Mouse (Mus musculus): ENCODE results near the gene Tgtp2. TPM values are rescaled to one million over a fixed set of nuclear protein-coding genes. Genes with fewer than 3 reads are reported as not detected.

Gene Tgtp2
- polyA plus RNA-seq, 1 experiment: 0.16 TPM

DNA sequence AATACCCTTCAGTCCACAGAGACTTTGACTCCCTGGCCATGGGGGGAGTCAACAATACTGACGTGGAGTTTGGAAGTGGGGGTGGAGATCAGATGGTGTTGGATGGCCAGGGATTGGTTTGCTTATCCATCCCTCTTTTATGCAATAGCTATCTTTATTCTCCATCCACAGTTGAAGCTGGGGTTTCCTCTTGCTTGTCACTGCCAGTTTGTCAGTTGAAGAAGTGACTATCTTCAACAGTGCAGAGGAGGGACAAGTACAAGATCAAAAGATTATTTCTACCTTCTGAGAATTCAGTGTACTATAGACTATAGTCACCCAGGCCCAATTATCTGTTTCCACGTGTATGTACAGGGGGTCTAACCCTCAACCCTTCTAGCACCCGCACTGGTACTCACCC is 19.8 kb upstream of the Tgtp2 start:
- Histone ChIP-seq H3K36me3 (ENCODE audit: control insufficient read depth, insufficient read depth) (no peaks in the 10 kb centered on the region), H3ac (ENCODE audit: control insufficient read depth, insufficient read length) (no peak overlapping the region), H3K79me2 (ENCODE audit: control insufficient read depth, insufficient read depth) (no peaks in the 10 kb centered on the region), H3K27me3 (ENCODE audit: control insufficient read depth, insufficient read depth, insufficient read length) (no peaks in the 10 kb centered on the region), H3K4me2 (ENCODE audit: low read depth) (no peak overlapping the region), H3K4me3 (no peak overlapping the region)
- TF ChIP-seq TCF3 (IDR thresholded peaks at IDR 0.05; ENCODE audit: insufficient read length, low read depth) (no peak), TCF12 (IDR thresholded peaks at IDR 0.05; ENCODE audit: insufficient read depth, poor library complexity, severe bottlenecking) (no peak), USF1 (IDR thresholded peaks at IDR 0.05; ENCODE audit: low read depth) (no peak), POLR2A (IDR thresholded peaks at IDR 0.05; ENCODE audit: insufficient read length, low read depth) (no peak), REST (IDR thresholded peaks at IDR 0.05; ENCODE audit: insufficient read depth, insufficient read length) (no peak), MYOD1 (IDR thresholded peaks at IDR 0.05; ENCODE audit: control insufficient read depth in 1 of 3, insufficient read length in 2 of 3, low read depth in 2 of 3) (no peak), SRF (IDR thresholded peaks at IDR 0.05; ENCODE audit: control insufficient read depth, insufficient read length, low read depth) (no peak), MAX (IDR thresholded peaks at IDR 0.05; ENCODE audit: low read depth) (no peak), POLR2AphosphoS2 (IDR thresholded peaks at IDR 0.05; ENCODE audit: insufficient read length, low read depth) (no peak), E2F4 (IDR thresholded peaks at IDR 0.05; ENCODE audit: insufficient read depth) (no peak), CEBPB (IDR thresholded peaks at IDR 0.05; ENCODE audit: insufficient read depth, poor library complexity, severe bottlenecking) (no peak)

DNA sequence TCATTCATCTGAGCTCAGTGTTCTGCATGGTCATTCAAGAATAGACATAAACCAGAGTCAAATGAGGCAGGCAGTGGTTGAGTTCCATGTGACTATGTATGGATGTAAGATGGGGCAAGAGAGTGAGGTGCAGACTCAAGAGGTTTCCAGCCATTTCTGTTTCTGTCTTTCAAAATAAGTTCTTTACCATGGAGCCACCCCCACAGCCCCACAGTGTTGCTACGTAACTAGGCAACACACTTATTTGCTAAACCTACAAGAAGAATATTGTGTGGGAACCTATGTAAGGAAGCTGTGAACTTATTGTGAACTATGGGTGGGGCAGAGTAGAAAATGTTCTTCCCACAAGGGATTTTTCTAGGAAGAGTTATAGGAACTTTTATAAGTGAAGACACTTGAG is 19.1 kb upstream of the Tgtp2 start:
- TF ChIP-seq TCF12 (IDR thresholded peaks at IDR 0.05; ENCODE audit: insufficient read depth, poor library complexity, severe bottlenecking): no peak
- Histone ChIP-seq H3K79me2 (ENCODE audit: control insufficient read depth, insufficient read depth) (no peaks in the 10 kb centered on the region), H3K4me3 (no peak overlapping the region), H3K4me2 (ENCODE audit: low read depth) (no peak overlapping the region), H3ac (ENCODE audit: control insufficient read depth, insufficient read length) (no peak overlapping the region), H3K27me3 (ENCODE audit: control insufficient read depth, insufficient read depth, insufficient read length) (no peaks in the 10 kb centered on the region), H3K36me3 (ENCODE audit: control insufficient read depth, insufficient read depth) (no peaks in the 10 kb centered on the region)

DNA sequence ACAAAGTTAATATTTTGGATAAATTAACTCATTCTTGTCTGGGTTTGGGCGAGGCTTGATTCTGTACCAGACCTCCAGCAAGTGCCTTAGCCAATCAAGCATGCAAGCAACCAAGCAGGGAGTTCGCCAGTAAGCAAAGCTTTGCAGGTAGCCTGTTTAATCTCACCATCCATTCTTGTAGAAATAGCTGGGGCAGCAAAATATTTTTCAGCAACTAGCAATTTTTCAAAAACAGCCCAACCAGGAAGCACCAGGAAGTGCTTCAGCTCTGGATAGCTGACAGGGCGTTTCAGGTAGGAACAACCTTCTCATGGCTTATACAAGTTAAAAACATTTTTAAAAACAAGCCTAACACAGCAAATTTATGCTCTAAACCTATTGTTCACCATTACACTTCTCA is 17.9 kb upstream of the Tgtp2 start:
- H3K36me3 ChIP-seq (ENCODE audit: control insufficient read depth, insufficient read depth): no peaks in the 10 kb centered on the region
- no peak overlapping the region for H3ac ChIP-seq (ENCODE audit: control insufficient read depth, insufficient read length)
- H3K4me2 ChIP-seq (ENCODE audit: low read depth): no peak overlapping the region
- H3K4me3 ChIP-seq: no peak overlapping the region
- no peak for TF ChIP-seq MYOD1 (IDR thresholded peaks at IDR 0.05; ENCODE audit: control insufficient read depth in 1 of 3, insufficient read length in 2 of 3, low read depth in 2 of 3)
- H3K27me3 ChIP-seq (ENCODE audit: control insufficient read depth, insufficient read depth, insufficient read length): no peaks in the 10 kb centered on the region
- H3K79me2 ChIP-seq (ENCODE audit: control insufficient read depth, insufficient read depth): no peaks in the 10 kb centered on the region

GRCm38 (mm10) chr11:49081356-49081755 is 17.4 kb upstream of the Tgtp2 start:
- no peaks in the 10 kb centered on the region for H3K27me3 ChIP-seq (ENCODE audit: control insufficient read depth, insufficient read depth, insufficient read length)
- no peaks in the 10 kb centered on the region for H3K36me3 ChIP-seq (ENCODE audit: control insufficient read depth, insufficient read depth)
- H3K4me2 ChIP-seq (ENCODE audit: low read depth): peak overlapping the region; percentile 54
- TF ChIP-seq MYOD1 (IDR thresholded peaks at IDR 0.05; ENCODE audit: control insufficient read depth in 1 of 3, insufficient read length in 2 of 3, low read depth in 2 of 3) (no peak), CEBPB (IDR thresholded peaks at IDR 0.05; ENCODE audit: insufficient read depth, poor library complexity, severe bottlenecking) (no peak), E2F4 (IDR thresholded peaks at IDR 0.05; ENCODE audit: insufficient read depth) (no peak), POLR2A (IDR thresholded peaks at IDR 0.05; ENCODE audit: insufficient read length, low read depth) (no peak), TCF3 (IDR thresholded peaks at IDR 0.05; ENCODE audit: insufficient read length, low read depth) (no peak), USF1 (IDR thresholded peaks at IDR 0.05; ENCODE audit: low read depth) (no peak), REST (IDR thresholded peaks at IDR 0.05; ENCODE audit: insufficient read depth, insufficient read length) (no peak)
- no peak overlapping the region for H3ac ChIP-seq (ENCODE audit: control insufficient read depth, insufficient read length)
- H3K79me2 ChIP-seq (ENCODE audit: control insufficient read depth, insufficient read depth): no peaks in the 10 kb centered on the region
- H3K4me3 ChIP-seq: no peak overlapping the region

- Histone ChIP-seq H3ac (ENCODE audit: control insufficient read depth, insufficient read length) (no peak overlapping the region), H3K79me2 (ENCODE audit: control insufficient read depth, insufficient read depth) (no peaks in the 10 kb centered on the region), H3K4me3 (no peak overlapping the region), H3K4me2 (ENCODE audit: low read depth) (no peak overlapping the region), H3K27me3 (ENCODE audit: control insufficient read depth, insufficient read depth, insufficient read length) (no peaks in the 10 kb centered on the region), H3K36me3 (ENCODE audit: control insufficient read depth, insufficient read depth) (no peaks in the 10 kb centered on the region)
- TF ChIP-seq MAX (IDR thresholded peaks at IDR 0.05; ENCODE audit: low read depth) (no peak), POLR2A (IDR thresholded peaks at IDR 0.05; ENCODE audit: insufficient read length, low read depth) (no peak), TCF3 (IDR thresholded peaks at IDR 0.05; ENCODE audit: insufficient read length, low read depth) (no peak), REST (IDR thresholded peaks at IDR 0.05; ENCODE audit: insufficient read depth, insufficient read length) (no peak), E2F4 (IDR thresholded peaks at IDR 0.05; ENCODE audit: insufficient read depth) (no peak), USF1 (IDR thresholded peaks at IDR 0.05; ENCODE audit: low read depth) (no peak), MYOD1 (IDR thresholded peaks at IDR 0.05; ENCODE audit: control insufficient read depth in 1 of 3, insufficient read length in 2 of 3, low read depth in 2 of 3) (no peak), TCF12 (IDR thresholded peaks at IDR 0.05; ENCODE audit: insufficient read depth, poor library complexity, severe bottlenecking) (no peak), MYOG (IDR thresholded peaks at IDR 0.05; ENCODE audit: control insufficient read depth in 1 of 3, insufficient read depth in 1 of 3, insufficient read length in 2 of 3, low read depth in 2 of 3) (no peak), SRF (IDR thresholded peaks at IDR 0.05; ENCODE audit: control insufficient read depth, insufficient read length, low read depth) (no peak), POLR2AphosphoS2 (IDR thresholded peaks at IDR 0.05; ENCODE audit: insufficient read length, low read depth) (no peak), CEBPB (IDR thresholded peaks at IDR 0.05; ENCODE audit: insufficient read depth, poor library complexity, severe bottlenecking) (no peak)
Observed at GRCm38 (mm10) chr11:49080636-49081035, 16.6 kb upstream of the Tgtp2 start.
